Mouse (Mus musculus) liver, embryonic 11.5 days (tissue): Measurements from ENCODE around the gene Galnt16. TPM values are rescaled to one million over a fixed set of nuclear protein-coding genes. Genes with fewer than 3 reads are reported as not detected.

ENCODE experiments used
- ATAC-seq: fragments of 200-750 bp; cut with Nextera tagmentation; replicated peaks from 2 replicates; pipeline ENCODE4 v1.8.0; 2017; ENCODE audit warnings: moderate number of reproducible peaks, mild to moderate bottlenecking, moderate TSS enrichment, moderate library complexity; ENCODE audit not compliant: low FRiP score
- DNase-seq: peaks from one replicate; pipeline ENCODE4 v3.0.0-alpha.2; 2017; ENCODE audit warnings: low spot score
- H3K27ac ChIP-seq: fragments of 300-500 bp; sonication (generic); 2 replicates; pipeline ENCODE4 v1.5.1; 2014; ENCODE audit warnings: mild to moderate bottlenecking, low read depth, low read length, control low read depth
- H3K27me3 ChIP-seq: fragments of 300-500 bp; sonication (generic); replicated peaks from 2 replicates; pipeline ENCODE4 v1.6.1; 2014; ENCODE audit warnings: low read length, mixed read lengths; ENCODE audit not compliant: control insufficient read depth, insufficient read depth
- H3K36me3 ChIP-seq: fragments of 300-500 bp; sonication (generic); 2 replicates; pipeline ENCODE4 v1.6.1; 2014; ENCODE audit warnings: mild to moderate bottlenecking, low read length, moderate library complexity, mixed read lengths; ENCODE audit not compliant: control insufficient read depth, insufficient read depth
- H3K4me1 ChIP-seq: fragments of 300-500 bp; sonication (generic); replicated peaks from 2 replicates; pipeline ENCODE4 v1.6.1; 2014; ENCODE audit warnings: low read length, mixed read lengths; ENCODE audit not compliant: control insufficient read depth, insufficient read depth
- H3K4me2 ChIP-seq: fragments of 300-500 bp; sonication (generic); 2 replicates; pipeline ENCODE4 v1.6.1; 2014; ENCODE audit warnings: mild to moderate bottlenecking, control low read depth, moderate library complexity
- H3K4me3 ChIP-seq: fragments of 300-500 bp; sonication (generic); 2 replicates; pipeline ENCODE4 v1.5.1; 2014; ENCODE audit warnings: low read depth, low read length, control low read depth
- H3K9ac ChIP-seq: fragments of 300-500 bp; sonication (generic); 2 replicates; pipeline ENCODE4 v1.6.1; 2014; ENCODE audit warnings: low read depth, low read length, control low read depth
- H3K9me3 ChIP-seq: fragments of 300-500 bp; sonication (generic); 2 replicates; pipeline ENCODE4 v1.6.1; 2016; ENCODE audit warnings: low read length, inconsistent platforms, mixed read lengths; ENCODE audit not compliant: control insufficient read depth
- WGBS: fragments of 180-500 bp; shearing (Covaris S2); extraction: QIAGEN DNeasy Blood & Tissue Kit; methylation state at CpG from one replicate; pipeline ENCODE4 v1.1.7; 2014; 5-methylcytosine and 5-hydroxymethylcytosine counted together
- polyA plus RNA-seq: library from polyadenylated mRNA; unstranded; fragments of >200 nt; fragmentation: Nextera tagmentation; extraction: Ambion mirVana; gene quantifications from 2 replicates; pipeline ENCODE4 v1.2.1, GENCODE M21; 2014

Galnt16 gene
- polyA plus RNA-seq, 1 experiment from 2014 or later = 0.92 TPM

GRCm38 (mm10) chr12:80567375-80567774 is 49.3 kb downstream of the Galnt16 start:
- Histone ChIP-seq H3K4me2 (no peak overlapping the region), H3K9me3 (no peaks in the 10 kb centered on the region), H3K9ac (no peak overlapping the region), H3K4me1 (no peaks in the 10 kb centered on the region), H3K27ac (no peak overlapping the region), H3K4me3 (no peak overlapping the region), H3K27me3 (no peaks in the 10 kb centered on the region), H3K36me3 (no peaks in the 10 kb centered on the region)
- ATAC-seq (no peak), DNase-seq (no peak)
- 49% methylated on average over 3 of the region's 3 CpGs for WGBS

- 78% methylated on average over 2 of the region's 2 CpGs for WGBS
- no peaks in the 10 kb centered on the region for H3K9me3 ChIP-seq
- H3K9ac ChIP-seq = no peak overlapping the region
- no peaks in the 10 kb centered on the region for H3K4me1 ChIP-seq
- 0 out of 2 replicates have a peak, but pooled peaks cover 3% of the 10 kb centered on the region for H3K27me3 ChIP-seq
- no peak for DNase-seq
- no peak overlapping the region for H3K27ac ChIP-seq
- H3K36me3 ChIP-seq = no peaks in the 10 kb centered on the region
- H3K4me2 ChIP-seq = no peak overlapping the region
- no peak overlapping the region for H3K4me3 ChIP-seq
- no peak for ATAC-seq
These were observed 51.5 kb downstream of the Galnt16 start for GRCm38 (mm10) chr12:80569561-80569960.

GRCm38 (mm10) chr12:80574318-80574717 is 56.2 kb downstream of the Galnt16 start:
- no peak overlapping the region for H3K9ac ChIP-seq
- H3K4me2 ChIP-seq = no peak overlapping the region
- no peak overlapping the region for H3K27ac ChIP-seq
- no peak for ATAC-seq
- peaks cover 8% of the 10 kb centered on the region; the same call in 1 of the 2 replicates for H3K27me3 ChIP-seq
- no peaks in the 10 kb centered on the region for H3K36me3 ChIP-seq
- H3K4me1 ChIP-seq = no peaks in the 10 kb centered on the region; the same call in 1 of the 2 replicates
- no peaks in the 10 kb centered on the region for H3K9me3 ChIP-seq
- 81% methylated on average over 4 of the region's 4 CpGs for WGBS
- no peak for DNase-seq
- no peak overlapping the region for H3K4me3 ChIP-seq

GRCm38 (mm10) chr12:80574825-80575371 is 56.8 kb downstream of the Galnt16 start:
- Histone ChIP-seq H3K27ac (no peak overlapping the region), H3K4me1 (no peaks in the 10 kb centered on the region; the same call in 1 of the 2 replicates), H3K4me2 (no peak overlapping the region), H3K36me3 (no peaks in the 10 kb centered on the region), H3K9me3 (no peaks in the 10 kb centered on the region), H3K9ac (no peak overlapping the region), H3K4me3 (no peak overlapping the region), H3K27me3 (peaks cover 8% of the 10 kb centered on the region; the same call in 1 of the 2 replicates)
- ATAC-seq (no peak), DNase-seq (no peak)
- 25% methylated on average over 15 of the region's 15 CpGs for WGBS

- H3K4me2 ChIP-seq = no peak overlapping the region
- H3K27ac ChIP-seq = no peak overlapping the region
- no peaks in the 10 kb centered on the region for H3K36me3 ChIP-seq
- no peak overlapping the region for H3K4me3 ChIP-seq
- H3K9me3 ChIP-seq = no peaks in the 10 kb centered on the region
- H3K27me3 ChIP-seq = peaks cover 8% of the 10 kb centered on the region; the same call in 1 of the 2 replicates
- 61% methylated on average over 5 of the region's 5 CpGs for WGBS
- ATAC-seq (no peak), DNase-seq (no peak)
- H3K4me1 ChIP-seq = no peaks in the 10 kb centered on the region; the same call in 1 of the 2 replicates
- H3K9ac ChIP-seq = no peak overlapping the region
These were observed 59.0 kb downstream of the Galnt16 start for GRCm38 (mm10) chr12:80577049-80577448.

GRCm38 (mm10) chr12:80581357-80581756 is 63.3 kb downstream of the Galnt16 start:
- H3K4me3 ChIP-seq = no peak overlapping the region
- H3K9me3 ChIP-seq = no peaks in the 10 kb centered on the region
- ATAC-seq (no peak), DNase-seq (no peak)
- 58% methylated on average over 5 of the region's 5 CpGs for WGBS
- H3K36me3 ChIP-seq = no peaks in the 10 kb centered on the region
- no peaks in the 10 kb centered on the region for H3K27me3 ChIP-seq
- no peak overlapping the region for H3K27ac ChIP-seq
- no peaks in the 10 kb centered on the region for H3K4me1 ChIP-seq
- no peak overlapping the region for H3K9ac ChIP-seq
- no peak overlapping the region for H3K4me2 ChIP-seq

- DNase-seq (no peak), ATAC-seq (no peak)
- Histone ChIP-seq H3K9me3 (no peaks in the 10 kb centered on the region), H3K4me3 (no peak overlapping the region), H3K9ac (no peak overlapping the region), H3K27ac (no peak overlapping the region), H3K4me2 (no peak overlapping the region), H3K27me3 (no peaks in the 10 kb centered on the region), H3K4me1 (no peaks in the 10 kb centered on the region), H3K36me3 (no peaks in the 10 kb centered on the region)
- WGBS = 32% methylated on average over 2 of the region's 2 CpGs
These were observed 66.9 kb downstream of the Galnt16 start for GRCm38 (mm10) chr12:80584973-80585372.

GRCm38 (mm10) chr12:80594141-80594540 is 76.1 kb downstream of the Galnt16 start:
- Histone ChIP-seq H3K27me3 (no peaks in the 10 kb centered on the region), H3K9me3 (no peaks in the 10 kb centered on the region), H3K4me2 (no peak overlapping the region), H3K27ac (no peak overlapping the region), H3K4me3 (no peak overlapping the region), H3K36me3 (no peaks in the 10 kb centered on the region), H3K9ac (no peak overlapping the region), H3K4me1 (no peaks in the 10 kb centered on the region)
- WGBS = 39% methylated on average over 4 of the region's 4 CpGs
- peak; percentile 63; the same call in 1 of the 2 replicates for ATAC-seq
- no peak for DNase-seq

GRCm38 (mm10) chr12:80594781-80595180 is 76.7 kb downstream of the Galnt16 start:
- H3K27ac ChIP-seq = no peak overlapping the region
- no peak overlapping the region for H3K9ac ChIP-seq
- H3K36me3 ChIP-seq = no peaks in the 10 kb centered on the region
- no peaks in the 10 kb centered on the region for H3K27me3 ChIP-seq
- no peak for DNase-seq
- no peak overlapping the region for H3K4me2 ChIP-seq
- H3K4me3 ChIP-seq = no peak overlapping the region
- ATAC-seq = no peak
- H3K9me3 ChIP-seq = no peaks in the 10 kb centered on the region
- H3K4me1 ChIP-seq = no peaks in the 10 kb centered on the region
- WGBS = 82% methylated on average over 4 of the region's 4 CpGs
